Mouse (Mus musculus) B cell, adult 67 days (primary cell): ENCODE data around the gene Ube2l3. TPM values are rescaled to one million over a fixed set of nuclear protein-coding genes. Genes with fewer than 3 reads are reported as not detected.

Experiments used
- total RNA-seq, 2 experiments: library from RNA; stranded (reverse); gene quantifications; 4 replicates each; pipeline ENCODE4 v1.2.4; 2023

Gene Ube2l3
- total RNA-seq, result 100 to 1,000 TPM; 102 to 103 TPM

GRCm38 (mm10) chr16:17202549-17202948 is at the start of gene Ube2l3:
Ube2l3 (minus strand) TSS chr16:17202649.

GRCm38 (mm10) chr16:17232794-17233701 is 30.6 kb upstream of the Ube2l3 start, which contains the start of gene Hic2:
Hic2 (plus strand) TSS chr16:17233572.

GRCm38 (mm10) chr16:17208389-17209361 is 6.2 kb upstream of the Ube2l3 start, which contains the start of gene Rimbp3:
Rimbp3 (plus strand) TSS chr16:17208603.

DNA sequence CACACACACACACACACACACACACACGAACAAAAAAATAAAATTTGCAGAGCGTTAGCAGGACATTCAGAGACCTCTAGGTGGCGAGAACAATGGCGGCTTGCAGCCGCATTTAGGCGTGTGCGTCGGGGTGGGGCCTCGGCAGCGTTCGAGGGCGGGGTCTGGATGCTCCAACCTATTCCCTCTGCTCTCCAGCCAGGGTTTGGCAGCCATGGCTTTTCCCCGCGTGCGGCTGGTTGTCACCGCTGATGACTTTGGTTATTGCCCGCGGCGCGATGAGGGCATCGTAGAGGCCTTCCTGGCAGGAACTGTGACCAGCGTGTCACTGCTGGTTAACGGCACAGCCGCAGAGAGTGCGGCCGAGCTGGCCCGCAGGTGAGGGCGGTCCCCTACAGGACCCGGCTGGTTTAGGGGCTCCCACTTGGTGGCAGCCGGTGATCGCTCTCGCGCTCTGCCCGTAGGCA is 55.6 kb downstream of the Ube2l3 start, which contains the start of gene Ccdc116:
Gene Ccdc116 (minus strand): TSS at position 458 of the 464 bp plus-strand sequence.

GRCm38 (mm10) chr16:17144339-17144738 is 58.1 kb downstream of the Ube2l3 start, which contains the start of gene Ydjc:
Ydjc (plus strand) TSS chr16:17144621.

GRCm38 (mm10) chr16:17132089-17132905 is 70.2 kb downstream of the Ube2l3 start, which contains the start of gene Sdf2l1:
Sdf2l1 (minus strand) TSS chr16:17132383.

GRCm38 (mm10) chr16:17124871-17125520 is 77.5 kb downstream of the Ube2l3 start, which contains the start of gene 2610318N02Rik:
2610318N02Rik (minus strand) TSS chr16:17125167.

DNA sequence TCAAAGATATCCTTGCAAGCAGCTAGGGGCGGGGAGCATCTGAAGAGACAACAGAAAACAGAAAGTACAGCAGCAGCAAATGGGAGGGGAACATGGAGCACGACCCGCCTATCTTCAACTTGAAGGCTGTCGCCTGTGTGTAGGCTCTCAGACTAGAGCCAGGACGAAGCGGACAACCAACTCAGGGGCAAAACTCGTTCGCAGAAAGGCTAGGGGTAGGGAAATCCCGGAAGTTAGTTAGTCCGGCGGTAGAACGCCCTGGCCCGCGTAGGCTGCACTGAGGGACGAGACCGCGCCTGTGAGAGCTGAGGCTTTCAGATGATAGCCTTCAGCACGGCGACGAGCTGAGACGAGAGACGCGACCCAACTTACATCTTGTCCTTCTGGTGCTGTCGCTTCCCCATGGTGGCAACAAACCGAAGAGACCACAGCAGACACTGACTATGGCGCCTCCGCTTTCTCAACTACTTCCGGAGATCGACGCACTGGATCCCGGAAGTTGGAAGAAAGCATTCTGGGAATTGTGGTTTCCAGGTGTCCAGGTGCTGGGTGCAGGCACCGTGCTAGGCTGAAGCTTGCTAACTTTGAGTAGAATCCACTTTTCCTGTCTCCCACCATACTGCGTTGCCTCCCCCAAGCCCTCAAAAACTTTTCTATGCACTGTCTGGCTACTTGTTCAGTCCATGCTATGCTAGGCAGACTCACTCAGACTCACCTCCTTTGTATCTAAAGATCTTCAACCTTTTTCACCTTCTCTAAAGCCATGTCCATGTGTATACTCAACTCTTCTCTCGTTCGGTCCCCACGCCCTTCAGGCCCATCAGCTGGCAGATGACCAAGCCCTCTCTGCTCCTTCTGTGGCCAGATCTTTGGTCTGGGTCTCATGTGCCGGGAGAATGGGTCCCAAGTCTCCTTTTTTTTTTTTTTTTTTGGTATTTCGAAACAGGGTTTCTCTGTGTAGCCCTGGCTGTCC is 91.4 kb downstream of the Ube2l3 start, which contains the start of gene Ppil2:
Gene Ppil2 (minus strand): TSS at position 487 of the 973 bp plus-strand sequence.

Other genes starting within 250 kb of the Ube2l3 start
- 100 to 1,000 TPM; 176 to 224 TPM for gene Mapk1, start 219.3 kb downstream of the Ube2l3 start, total RNA-seq
- gene Ypel1, start 133.0 kb downstream of the Ube2l3 start, total RNA-seq, result 1 to 10 TPM; 1.9 to 2.2 TPM
- 100 to 1,000 TPM; 139 to 143 TPM for gene Ppil2, start 91.4 kb downstream of the Ube2l3 start, total RNA-seq
- 1 to 10 TPM; 5.6 to 9.9 TPM for gene 2610318N02Rik, start 77.5 kb downstream of the Ube2l3 start, total RNA-seq
- gene Sdf2l1, start 70.3 kb downstream of the Ube2l3 start, total RNA-seq, result 10 to 100 TPM; 26.9 to 28.5 TPM
- 1 to 10 TPM; 2.9 to 3.2 TPM for gene Ydjc, start 58.0 kb downstream of the Ube2l3 start, total RNA-seq
- 1 to 10 TPM; 1.4 to 2.2 TPM for gene Ccdc116, start 55.4 kb downstream of the Ube2l3 start, total RNA-seq
- under 1 TPM in 1 of 2 experiments, not detected in 1; 0.09 TPM for gene Rimbp3, start 6.0 kb upstream of the Ube2l3 start, total RNA-seq
- gene Hic2, start 30.9 kb upstream of the Ube2l3 start, total RNA-seq, result 1 to 10 TPM; 2.5 to 3.1 TPM
- 10 to 100 TPM; 12.3 to 19.8 TPM for gene Tmem191c, start 73.4 kb upstream of the Ube2l3 start, total RNA-seq
- not detected for gene Serpind1, start 128.7 kb upstream of the Ube2l3 start, total RNA-seq
- 10 to 100 TPM; 68.9 to 71.8 TPM for gene Snap29, start 203.3 kb upstream of the Ube2l3 start, total RNA-seq
- gene Pi4ka, start 203.7 kb upstream of the Ube2l3 start, total RNA-seq, result 100 to 1,000 TPM; 145 to 157 TPM
- 10 to 100 TPM; 53.1 to 60.0 TPM for gene Crkl, start 249.3 kb upstream of the Ube2l3 start, total RNA-seq